Mouse (Mus musculus) kidney, postnatal 0 days (tissue): ENCODE measurements around the gene Lhfp. TPM values are rescaled to one million over a fixed set of nuclear protein-coding genes. Genes with fewer than 3 reads are reported as not detected.

ENCODE experiments used
- ATAC-seq: fragments of 200-750 bp; cut with Nextera tagmentation; replicated peaks from 2 replicates; pipeline ENCODE4 v1.8.0; 2017; ENCODE audit warnings: low read depth, moderate number of reproducible peaks, moderate TSS enrichment, moderate library complexity; ENCODE audit not compliant: low FRiP score
- DNase-seq: peaks from one replicate; pipeline ENCODE4 v3.0.0-alpha.2; 2016; ENCODE audit warnings: low spot score
- H3K27ac ChIP-seq: fragments of 300-500 bp; sonication (generic); 2 replicates; pipeline ENCODE4 v1.5.1; 2014; ENCODE audit warnings: mild to moderate bottlenecking
- H3K27me3 ChIP-seq: fragments of 300-500 bp; sonication (generic); 2 replicates; pipeline ENCODE4 v1.6.1; 2014; ENCODE audit warnings: low read length, mixed read lengths; ENCODE audit not compliant: insufficient read depth
- H3K36me3 ChIP-seq: fragments of 300-500 bp; sonication (generic); 2 replicates; pipeline ENCODE4 v1.6.1; 2014; ENCODE audit warnings: low read length, mixed read lengths; ENCODE audit not compliant: insufficient read depth
- H3K4me1 ChIP-seq: fragments of 300-500 bp; sonication (generic); replicated peaks from 2 replicates; pipeline ENCODE4 v1.6.1; 2014; ENCODE audit warnings: antibody characterized with exemption, low read length, mixed read lengths; ENCODE audit not compliant: insufficient read depth
- H3K4me2 ChIP-seq: fragments of 300-500 bp; sonication (generic); 2 replicates; pipeline ENCODE4 v1.6.1; 2014; ENCODE audit warnings: mild to moderate bottlenecking, low read length, moderate library complexity, mixed read lengths
- H3K4me3 ChIP-seq: fragments of 300-500 bp; sonication (generic); replicated peaks from 2 replicates; pipeline ENCODE4 v1.5.1; 2014; ENCODE audit warnings: low read depth, low read length
- H3K9ac ChIP-seq: fragments of 300-500 bp; sonication (generic); 2 replicates; pipeline ENCODE4 v1.6.1; 2014; ENCODE audit warnings: low read depth, low read length
- H3K9me3 ChIP-seq: fragments of 300-500 bp; sonication (generic); replicated peaks from 2 replicates; pipeline ENCODE4 v1.6.1; 2016; ENCODE audit warnings: low read length, inconsistent platforms, mixed read lengths
- CTCF ChIP-seq: IDR thresholded peaks from 2 replicates; pipeline ENCODE4 v1.5.1; 2016; ENCODE audit warnings: antibody characterized with exemption, low read depth, mild to moderate bottlenecking, moderate library complexity
- WGBS: fragments of 180-500 bp; shearing (Covaris S2); extraction: QIAGEN DNeasy Blood & Tissue Kit; methylation state at CpG from one replicate; pipeline ENCODE4 v1.1.7; 2014; 5-methylcytosine and 5-hydroxymethylcytosine counted together
- polyA plus RNA-seq: library from polyadenylated mRNA; unstranded; fragments of >200 nt; fragmentation: Nextera tagmentation; extraction: Ambion mirVana; gene quantifications from 2 replicates; pipeline ENCODE4 v1.2.1, GENCODE M21; 2015

Lhfp gene
- polyA plus RNA-seq, 1 experiment from 2014 or later: 161 TPM

GRCm38 (mm10) chr3:53204348-53204984 is 163.1 kb downstream of the Lhfp start:
- Histone ChIP-seq H3K36me3 (no peaks in the 10 kb centered on the region), H3K4me1 (0 out of 2 replicates have a peak, but pooled peaks cover 6% of the 10 kb centered on the region), H3K4me3 (no peak overlapping the region), H3K4me2 (no peak overlapping the region), H3K9me3 (no peaks in the 10 kb centered on the region), H3K27me3 (no peaks in the 10 kb centered on the region), H3K9ac (no peak overlapping the region), H3K27ac (no peak overlapping the region)
- no peak for ATAC-seq
- no peak for DNase-seq
- WGBS: 76% methylated on average over 7 of the region's 7 CpGs
- TF ChIP-seq CTCF: no peak

DNA sequence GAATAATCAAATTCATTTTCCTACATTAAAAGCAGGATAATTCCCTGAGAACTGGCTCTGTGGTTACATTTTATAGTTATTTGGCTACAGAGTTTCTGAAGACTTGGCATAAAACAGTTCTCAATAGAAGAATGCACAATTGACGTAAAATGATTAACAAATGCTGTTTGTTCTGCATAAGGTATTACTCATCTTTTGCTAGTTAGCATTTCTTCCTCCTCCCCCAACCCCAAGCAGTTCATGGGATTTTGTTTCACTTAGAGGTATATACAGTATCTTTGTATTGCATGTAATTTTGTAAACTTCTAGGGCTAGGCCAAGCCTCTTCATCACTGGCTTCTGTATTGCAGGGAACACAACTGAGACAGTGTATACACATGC is 163.6 kb downstream of the Lhfp start:
- Histone ChIP-seq H3K9ac (no peak overlapping the region), H3K27me3 (no peaks in the 10 kb centered on the region), H3K9me3 (no peaks in the 10 kb centered on the region), H3K4me1 (0 out of 2 replicates have a peak, but pooled peaks cover 6% of the 10 kb centered on the region), H3K27ac (no peak overlapping the region), H3K36me3 (no peaks in the 10 kb centered on the region), H3K4me2 (no peak overlapping the region), H3K4me3 (no peak overlapping the region)
- no peak for DNase-seq
- no peak for TF ChIP-seq CTCF
- 89% methylated on average over 1 of the region's 1 CpGs for WGBS
- ATAC-seq: no peak

GRCm38 (mm10) chr3:53205706-53206105 is 164.4 kb downstream of the Lhfp start:
- ATAC-seq: no peak
- H3K27ac ChIP-seq: no peak overlapping the region
- WGBS: 96% methylated on average over 3 of the region's 3 CpGs
- 0 out of 2 replicates have a peak, but pooled peaks cover 6% of the 10 kb centered on the region for H3K4me1 ChIP-seq
- no peak for DNase-seq
- H3K9me3 ChIP-seq: no peaks in the 10 kb centered on the region
- H3K4me2 ChIP-seq: no peak overlapping the region
- no peak overlapping the region for H3K4me3 ChIP-seq
- TF ChIP-seq CTCF: no peak
- H3K27me3 ChIP-seq: no peaks in the 10 kb centered on the region
- no peak overlapping the region for H3K9ac ChIP-seq
- H3K36me3 ChIP-seq: no peaks in the 10 kb centered on the region

DNA sequence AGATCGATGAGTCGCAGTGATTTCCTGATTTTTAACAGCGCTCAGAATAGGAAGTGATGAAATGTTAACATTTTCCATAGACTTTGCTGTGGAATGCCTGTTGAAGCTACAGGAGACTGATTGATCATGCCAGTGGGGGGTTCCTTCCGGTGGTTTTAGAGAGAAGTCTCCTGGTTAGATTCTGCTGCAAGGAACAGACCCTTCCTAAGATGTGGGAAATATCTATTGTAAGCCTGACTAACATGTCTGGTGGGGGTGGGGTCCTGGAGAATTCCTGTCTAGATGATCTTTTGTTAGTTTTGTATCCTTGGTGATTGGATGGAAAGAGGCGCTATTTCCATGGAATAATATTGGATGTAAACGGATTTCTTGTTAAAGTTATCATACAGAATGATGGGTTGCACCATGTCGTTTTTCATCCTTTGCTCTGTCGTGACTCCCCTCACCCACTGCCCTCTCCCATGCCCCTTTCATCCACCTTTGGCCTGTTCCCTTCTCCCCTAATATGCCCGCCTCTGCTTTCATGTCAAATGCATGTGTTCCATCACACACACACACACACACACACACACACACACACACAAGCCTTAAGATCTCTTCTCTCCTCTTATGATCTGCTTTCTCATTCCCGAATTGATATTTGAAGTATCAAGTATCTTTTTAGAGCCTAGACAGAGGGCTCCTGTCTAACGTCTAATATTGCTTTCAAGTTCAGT is 165.3 kb downstream of the Lhfp start:
- no peaks in the 10 kb centered on the region for H3K36me3 ChIP-seq
- ATAC-seq: no peak
- peaks cover 14% of the 10 kb centered on the region for H3K4me1 ChIP-seq
- H3K9ac ChIP-seq: no peak overlapping the region
- H3K9me3 ChIP-seq: no peaks in the 10 kb centered on the region
- 59% methylated on average over 11 of the region's 11 CpGs for WGBS
- no peak overlapping the region for H3K4me2 ChIP-seq
- no peak overlapping the region for H3K4me3 ChIP-seq
- no peaks in the 10 kb centered on the region for H3K27me3 ChIP-seq
- no peak for DNase-seq
- no peak for TF ChIP-seq CTCF
- no peak overlapping the region for H3K27ac ChIP-seq

GRCm38 (mm10) chr3:53207225-53207528 is 165.8 kb downstream of the Lhfp start:
- H3K27ac ChIP-seq: no peak overlapping the region
- H3K36me3 ChIP-seq: no peaks in the 10 kb centered on the region
- H3K27me3 ChIP-seq: no peaks in the 10 kb centered on the region
- H3K9me3 ChIP-seq: no peaks in the 10 kb centered on the region
- H3K4me3 ChIP-seq: no peak overlapping the region
- H3K9ac ChIP-seq: no peak overlapping the region
- peaks cover 14% of the 10 kb centered on the region for H3K4me1 ChIP-seq
- ATAC-seq: no peak
- no peak for TF ChIP-seq CTCF
- WGBS: 58% methylated on average over 4 of the region's 4 CpGs
- no peak for DNase-seq
- no peak overlapping the region for H3K4me2 ChIP-seq

DNA sequence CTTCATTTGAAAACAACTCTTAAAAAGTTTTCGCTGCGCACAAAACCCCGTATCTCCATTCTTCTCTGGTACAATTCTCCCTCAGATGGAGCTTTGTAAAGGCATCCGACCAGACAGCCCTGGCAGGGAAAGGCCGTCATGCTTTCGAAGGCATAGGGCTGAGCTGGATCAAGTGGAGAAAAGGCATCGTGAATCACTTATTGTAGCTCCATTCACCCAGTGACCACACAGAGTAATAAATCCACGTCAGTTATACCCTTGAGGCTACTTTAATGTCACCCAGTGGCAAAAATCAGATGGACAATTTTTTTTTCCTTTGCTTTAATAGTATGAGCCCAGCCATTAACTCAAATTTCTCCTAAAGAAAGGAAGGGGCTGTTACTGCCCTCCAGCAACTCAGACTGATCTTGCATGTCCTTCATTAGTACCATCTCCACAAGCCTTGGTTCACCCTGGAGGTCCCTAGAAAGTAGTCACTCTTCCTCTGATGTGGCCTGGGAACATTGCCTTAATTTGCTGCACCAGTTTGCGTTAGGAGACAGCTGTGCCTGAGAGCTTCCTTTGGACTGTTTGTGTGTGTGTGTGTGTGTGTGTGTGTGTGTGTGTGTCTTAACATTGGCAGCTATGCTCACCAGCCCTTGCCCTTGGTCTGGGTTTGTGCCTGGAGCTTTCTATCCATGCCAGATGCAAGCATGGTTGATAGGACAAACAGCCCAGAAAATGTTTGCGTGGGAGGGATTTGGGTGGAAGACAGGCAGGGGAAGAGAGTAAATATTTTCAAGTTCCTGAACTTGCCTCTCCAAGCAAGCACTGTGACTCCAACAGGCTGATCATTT is 169.6 kb downstream of the Lhfp start:
- Histone ChIP-seq H3K4me2 (no peak overlapping the region), H3K36me3 (no peaks in the 10 kb centered on the region), H3K9ac (no peak overlapping the region), H3K9me3 (no peaks in the 10 kb centered on the region), H3K27me3 (no peaks in the 10 kb centered on the region), H3K4me1 (peaks cover 10% of the 10 kb centered on the region), H3K27ac (peak overlapping the region; percentile 20; the same call in 1 of the 2 replicates), H3K4me3 (no peak overlapping the region)
- TF ChIP-seq CTCF: no peak
- no peak for ATAC-seq
- WGBS: 41% methylated on average over 10 of the region's 10 CpGs
- DNase-seq: peak; percentile 61
